Mouse (Mus musculus): ENCODE measurements at regions not wholly inside any gene's neighbourhood (a gene's known extent, or its start where the extent isn't known, plus 50 kb on each side); places are given as distances from the start of the nearest gene placed in this dataset.

DNA sequence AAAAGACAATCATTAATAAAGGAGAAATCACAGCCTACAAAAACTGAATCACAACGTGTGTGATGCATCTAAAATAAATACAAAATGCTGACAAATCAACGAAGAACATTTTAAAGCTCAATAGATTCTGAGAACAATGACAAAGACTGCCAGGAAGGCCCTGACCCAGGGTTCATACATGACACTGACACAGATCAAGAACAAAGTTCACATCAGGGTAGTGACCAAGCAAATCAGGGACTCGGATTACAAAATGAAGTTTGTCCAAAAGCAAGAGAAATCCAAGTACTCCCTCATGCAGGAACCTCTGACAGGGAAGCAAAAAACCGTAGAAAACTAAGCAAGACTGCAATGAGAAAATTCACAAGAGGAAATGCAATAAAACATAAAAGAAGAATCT, 94.1 kb upstream of the Spred1 start:
- no peak for DNase-seq

DNA sequence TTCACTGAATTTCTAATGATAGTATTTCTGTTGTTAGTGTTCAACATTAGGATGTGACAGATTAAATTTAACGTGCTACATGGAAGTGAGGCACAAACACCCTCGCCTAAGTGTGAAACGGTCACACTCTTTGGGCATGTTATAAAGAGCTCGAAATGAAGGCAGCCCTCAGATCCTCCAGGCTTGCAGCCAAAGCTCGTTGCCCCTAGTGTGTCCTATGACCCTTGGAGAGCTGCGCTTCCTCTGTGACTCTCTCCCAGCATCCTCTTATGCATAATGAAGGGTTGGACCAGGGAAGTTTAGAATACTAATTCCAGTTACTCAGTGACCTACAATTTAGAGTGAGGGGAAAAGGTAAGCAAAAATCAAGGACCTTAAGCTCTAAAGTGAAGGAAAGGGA, 92.4 kb upstream of the Spred1 start:
- peak; percentile 69 for DNase-seq

DNA sequence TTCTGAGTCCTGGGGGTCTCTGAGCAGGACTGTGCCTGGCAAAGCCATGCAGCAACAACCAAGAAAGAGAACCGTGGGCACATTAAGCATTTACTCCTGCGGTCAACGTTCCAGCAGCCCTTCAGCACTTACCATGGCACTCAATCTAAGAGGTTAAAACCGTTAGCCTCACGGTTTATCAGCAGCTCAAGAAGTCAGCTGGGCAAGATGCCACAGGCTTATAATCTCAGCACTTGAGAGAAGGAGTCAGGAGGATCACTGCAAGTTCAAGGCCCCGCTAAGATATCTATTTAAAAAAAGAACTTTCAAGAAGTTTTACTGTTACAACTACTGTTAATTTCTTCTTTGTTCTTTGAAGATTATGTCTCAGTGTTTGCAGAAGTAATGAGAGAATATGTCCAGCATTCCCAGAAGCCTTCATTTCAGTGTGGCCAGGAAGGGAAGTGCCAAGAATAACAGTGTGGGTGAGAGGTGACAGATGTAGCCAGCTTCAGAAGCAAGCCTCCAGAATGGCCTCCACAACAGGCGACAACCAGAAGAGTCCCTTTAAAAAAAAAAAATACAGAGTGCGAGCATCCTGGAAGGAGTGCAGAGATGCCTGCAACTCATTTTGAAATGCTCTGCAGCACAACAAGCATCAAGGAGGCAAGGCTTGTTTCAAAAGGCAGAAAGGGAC, 84.8 kb upstream of the Spred1 start:
- peak; percentile 60 for DNase-seq

DNA sequence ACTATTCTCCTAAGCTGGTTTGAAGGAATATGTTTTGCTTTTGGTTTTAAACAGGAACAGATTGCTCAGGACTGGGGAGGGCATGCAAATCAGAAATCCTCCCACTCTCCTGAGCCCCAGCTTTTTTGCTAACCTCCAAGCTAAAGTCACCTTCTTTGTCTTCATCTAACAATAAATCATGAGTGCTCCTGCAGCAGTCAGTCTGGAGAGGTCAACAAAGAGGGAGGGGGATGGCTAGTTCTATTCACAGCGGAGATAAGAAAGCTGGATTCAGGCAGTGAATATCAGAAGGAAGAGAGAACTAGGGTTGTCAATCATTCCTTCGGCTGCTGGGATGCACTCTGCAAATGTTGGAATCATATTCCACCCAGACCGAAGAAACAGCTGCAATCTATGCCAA, 81.0 kb upstream of the Spred1 start:
- no peak for DNase-seq

DNA sequence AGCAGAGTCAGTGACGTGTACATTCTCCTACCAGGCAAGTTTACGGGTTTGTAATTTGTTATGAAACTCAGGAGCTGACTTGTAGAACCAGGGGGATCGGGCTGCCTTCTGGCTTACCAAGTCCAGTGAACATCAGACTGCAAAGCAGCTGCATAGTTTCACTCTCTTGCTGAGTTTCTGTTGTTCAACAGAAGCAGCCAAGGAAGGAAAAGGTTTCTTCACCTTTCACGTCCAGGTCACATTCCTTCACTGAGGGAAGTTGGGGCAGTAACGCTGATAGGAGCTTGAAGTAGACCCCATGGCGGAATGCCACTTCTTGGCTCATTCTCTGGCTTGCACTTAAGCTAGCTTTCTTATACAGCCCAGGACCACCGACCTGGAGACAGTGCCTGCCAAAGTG, 77.3 kb upstream of the Spred1 start:
- DNase-seq: no peak

DNA sequence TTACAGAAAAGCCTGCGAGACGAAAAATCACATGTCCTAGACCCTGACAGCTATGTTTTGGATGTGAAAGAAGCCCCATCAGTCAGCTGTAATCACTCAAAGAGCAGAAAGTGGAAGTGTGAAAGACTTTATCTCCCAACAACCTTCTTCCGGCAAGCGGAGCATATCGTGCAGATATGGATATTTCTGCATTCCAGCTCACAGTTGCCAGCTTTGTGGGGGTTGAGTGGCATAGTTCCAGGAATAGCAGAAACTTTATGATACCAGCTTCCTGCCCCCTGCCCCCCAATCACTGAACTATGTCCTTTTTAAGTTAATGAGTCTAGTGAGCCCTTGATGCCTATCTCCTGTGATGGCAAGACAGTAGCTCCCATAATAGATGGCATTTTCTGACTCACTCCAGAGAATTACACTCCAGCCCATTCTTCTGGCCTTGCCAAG, 72.9 kb upstream of the Spred1 start:
- peak; percentile 24 for DNase-seq

DNA sequence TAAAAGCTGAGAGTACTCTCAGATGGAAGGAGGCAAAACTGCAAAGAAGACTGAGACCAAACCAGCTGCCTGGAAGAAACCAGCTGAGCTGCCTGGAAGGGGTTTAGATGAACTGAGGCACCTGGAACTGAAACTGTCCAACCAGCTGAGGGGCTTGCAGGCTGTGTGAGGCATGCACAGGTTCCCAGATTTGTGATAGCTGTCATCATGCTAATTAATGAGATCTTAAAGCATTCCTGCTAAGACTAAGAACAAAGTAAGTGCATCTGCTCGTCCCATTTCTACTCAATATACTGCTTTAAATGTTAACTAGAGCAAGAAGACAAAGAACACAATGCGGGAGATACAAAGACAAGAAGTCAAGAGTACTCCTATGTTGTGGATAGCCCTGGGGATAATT, 71.1 kb upstream of the Spred1 start:
- DNase-seq: no peak

DNA sequence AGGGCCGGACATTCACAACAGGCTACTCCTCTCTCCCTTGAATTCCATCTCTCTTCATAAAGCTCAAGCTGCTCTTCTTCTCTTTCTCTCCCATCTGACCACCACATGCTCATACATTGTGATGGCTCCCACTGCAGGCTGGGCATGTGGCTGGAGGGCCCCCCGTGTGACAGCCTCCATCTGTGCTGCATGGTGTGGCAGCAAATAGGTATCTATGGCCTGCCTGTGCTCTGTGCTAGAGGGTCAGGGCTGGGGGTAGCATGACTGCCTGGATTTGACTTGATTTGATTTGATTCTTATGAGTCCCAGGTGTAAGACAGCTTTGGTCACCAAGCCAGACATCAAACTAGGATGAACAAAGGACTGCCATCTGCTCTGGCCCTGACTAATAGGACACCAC, 57.0 kb upstream of the Spred1 start:
- no peak for DNase-seq

DNA sequence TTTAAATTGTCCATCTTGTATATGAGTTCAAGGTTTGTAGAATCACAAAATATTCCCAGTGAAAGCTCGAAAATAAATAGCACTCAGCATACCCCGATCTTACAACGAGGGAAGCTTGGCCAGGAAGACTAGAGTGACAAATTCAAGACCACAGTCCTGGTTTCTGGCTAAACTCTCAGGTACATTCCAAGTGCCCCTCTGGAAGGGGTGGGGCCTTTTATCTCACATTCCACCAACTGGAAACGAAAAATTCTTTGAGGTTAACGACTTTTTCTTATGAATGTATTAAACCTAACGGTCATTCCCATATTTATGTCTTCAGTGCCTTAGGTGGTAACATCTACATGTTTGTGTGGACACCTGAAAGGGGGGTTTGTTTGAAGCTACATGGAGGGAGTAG, 50.8 kb upstream of the Spred1 start:
- no peak for DNase-seq

DNA sequence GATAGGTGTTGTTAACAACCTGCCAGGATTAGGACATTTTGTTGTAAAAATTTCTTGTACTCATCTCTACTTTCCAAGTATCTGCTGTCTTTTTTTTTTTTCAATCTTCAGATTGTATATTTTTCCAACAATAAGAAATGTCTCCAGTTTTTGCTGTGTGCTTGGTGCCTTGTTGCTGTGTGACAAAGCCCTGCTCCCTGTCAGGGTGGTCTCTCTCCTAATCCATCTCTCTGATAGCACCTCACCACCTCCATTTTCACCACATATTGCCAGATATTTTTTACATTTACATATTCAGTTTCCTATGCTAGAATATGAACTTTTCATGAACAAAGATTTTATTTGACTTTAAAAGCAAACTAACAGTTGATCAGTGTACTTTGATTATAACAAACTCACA, 50.1 kb upstream of the Spred1 start:
- DNase-seq: no peak

Data from kidney, postnatal 10 days (tissue).